ENCODE assay signal across 9 mouse cellular contexts in the genomic region with DNA sequence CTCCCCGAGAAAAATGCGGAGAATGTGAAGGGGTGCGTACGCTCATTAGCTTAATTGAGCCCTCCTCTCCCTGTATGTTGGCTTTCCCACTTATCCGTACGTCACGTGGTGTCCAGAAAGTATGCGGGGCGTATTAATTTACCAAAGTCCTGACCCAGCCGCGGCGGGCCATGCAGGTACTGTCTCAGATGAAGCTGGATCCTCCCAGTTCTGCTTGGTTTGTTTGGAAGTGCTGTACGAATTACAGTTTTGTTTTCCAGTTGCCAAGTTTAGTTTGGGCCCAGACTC. TPM values are rescaled to one million over a fixed set of nuclear protein-coding genes. Genes with fewer than 3 reads are reported as not detected.
DNase-seq lines count a peak whose midpoint lies in the region; ATAC-seq and TF ChIP-seq lines count a peak whose summit lies in the region.
"Had no signal": no experiment of that assay in that cellular context is flagged by ENCODE, and none has a peak within 500 bp of the region (broad histone marks: within the 10 kb centered on the region; RNA-seq: fewer than 3 reads in every experiment).

No protein-coding gene starts in this region.

- no peak overlapping the region for H3K4me3 ChIP-seq in heart, embryonic 14.5 days (ENCODE audit: control insufficient read depth in 1 of 2, insufficient read depth in 1 of 2, low read depth in 1 of 2, low read length in 2 of 2)

- H3K9me3 ChIP-seq in heart, embryonic 14.5 days (ENCODE audit: control insufficient read depth, low read length), result no peaks in the 10 kb centered on the region

- WGBS in heart, embryonic 14.5 days, result 48% methylated on average over 13 of the region's 13 CpGs

- ATAC-seq in heart, embryonic 14.5 days (ENCODE audit: insufficient number of reproducible peaks, insufficient read depth, low FRiP score, low read depth), result no peak

- H3K36me3 ChIP-seq in heart, embryonic 14.5 days (ENCODE audit: control insufficient read depth, insufficient read depth, low read length), result peaks cover 23% of the 10 kb centered on the region

- H3K27me3 ChIP-seq in heart, embryonic 14.5 days (ENCODE audit: control insufficient read depth, insufficient read depth, low read length), result no peaks in the 10 kb centered on the region

- TF ChIP-seq CTCF in brain, embryonic 14.5 days (IDR thresholded peaks at IDR 0.05; ENCODE audit: borderline replicate concordance, extremely low read depth, insufficient read depth, insufficient read length), result no peak

- DNase-seq in heart, adult 11 months, result no peak
- peak; percentile 23 for DNase-seq in brain, embryonic 14.5 days (ENCODE audit: low read depth)
- DNase-seq in kidney, postnatal 10 days, result peak; percentile 68
- peak; percentile 66 for DNase-seq in lung, postnatal 36 days
- DNase-seq in thymus, postnatal 0 days (ENCODE audit: low spot score), result no peak
- DNase-seq in adrenal gland, postnatal 10 days, result no peak
- no peak for DNase-seq in urinary bladder, postnatal 14 days (ENCODE audit: low spot score)
- DNase-seq: cerebellum, adult 2 months had no signal

- no peak for TF ChIP-seq POLR2A in brain, embryonic 14.5 days (IDR thresholded peaks at IDR 0.05; ENCODE audit: borderline replicate concordance, extremely low read depth, insufficient read depth, insufficient read length, poor library complexity, severe bottlenecking)

- H3K4me2 ChIP-seq in heart, embryonic 14.5 days (ENCODE audit: low read length), result peak overlapping the region; percentile 54

- no peak overlapping the region; the same call in 1 of the 2 replicates for H3K9ac ChIP-seq in heart, embryonic 14.5 days (ENCODE audit: low read length)

- peak overlapping the region; percentile 46 to 90 for H3K27ac ChIP-seq in heart, embryonic 14.5 days (replicated peaks in 1 of 2; ENCODE audit: control insufficient read depth in 1 of 2, insufficient read depth in 1 of 2, low read depth in 2 of 2, low read length in 2 of 2)

- peaks cover 42 to 66% of the 10 kb centered on the region in 2 experiments for H3K4me1 ChIP-seq in heart, embryonic 14.5 days (ENCODE audit: control insufficient read depth in 2 of 2, insufficient read depth in 2 of 2, low read length in 2 of 2)

RNA-seq across cellular contexts. Expression of a gene that starts 3.1 kb away (rescaled TPM):
- 92.6 and 97.5 TPM in 2 replicates for polyA plus RNA-seq in heart, embryonic 14.5 days (2014; fragmentation: Nextera tagmentation; extraction: Ambion mirVana)
- 225 and 256 TPM in 2 replicates for polyA plus RNA-seq in brain, embryonic 14.5 days (2012; rRNA removed)
- 51.3 and 59.8 TPM in 2 replicates for polyA plus RNA-seq in thymus, postnatal 0 days (2015; fragmentation: Nextera tagmentation; extraction: Ambion mirVana)
- total RNA-seq in adrenal gland, postnatal 10 days (2021), result 10 to 100 TPM; 92.8 to 97.5 TPM

RNA-seq across cellular contexts. Expression of a gene that starts 28.7 kb away (rescaled TPM):
- polyA plus RNA-seq in heart, embryonic 14.5 days (2014; fragmentation: Nextera tagmentation; extraction: Ambion mirVana), result 53.9 and 54.5 TPM in 2 replicates
- polyA plus RNA-seq in brain, embryonic 14.5 days (2012; rRNA removed), result 20.6 and 42.0 TPM in 2 replicates
- 95.8 and 98.6 TPM in 2 replicates for polyA plus RNA-seq in thymus, postnatal 0 days (2015; fragmentation: Nextera tagmentation; extraction: Ambion mirVana)
- total RNA-seq in adrenal gland, postnatal 10 days (2021), result 10 to 100 TPM; 16.3 to 27.8 TPM

RNA-seq across cellular contexts. Expression of a gene that starts 41.3 kb away (rescaled TPM):
- polyA plus RNA-seq in heart, embryonic 14.5 days (2014; fragmentation: Nextera tagmentation; extraction: Ambion mirVana), result 3.9 and 6.6 TPM in 2 replicates
- polyA plus RNA-seq in brain, embryonic 14.5 days (2012; rRNA removed), result 2.5 and 2.6 TPM in 2 replicates
- polyA plus RNA-seq in thymus, postnatal 0 days (2015; fragmentation: Nextera tagmentation; extraction: Ambion mirVana), result 2.6 and 3.0 TPM in 2 replicates
- total RNA-seq in adrenal gland, postnatal 10 days (2021), result 10 to 100 TPM; 23.4 to 26.0 TPM

RNA-seq across cellular contexts. Expression of a gene that starts 53.6 kb away (rescaled TPM):
- 0.09 and 0.12 TPM in 2 replicates for polyA plus RNA-seq in heart, embryonic 14.5 days (2014; fragmentation: Nextera tagmentation; extraction: Ambion mirVana)
- 1.6 and 6.4 TPM in 2 replicates for polyA plus RNA-seq in brain, embryonic 14.5 days (2012; rRNA removed)
- 0.12 and 0.20 TPM in 2 replicates for polyA plus RNA-seq in thymus, postnatal 0 days (2015; fragmentation: Nextera tagmentation; extraction: Ambion mirVana)
- 1 to 10 TPM; 3.6 to 5.1 TPM for total RNA-seq in adrenal gland, postnatal 10 days (2021)

Comparison
In these comparisons a context has a peak if more than half of its experiments do, and no peak if none do; other contexts are left out.
1. DNase-seq: peak in brain, embryonic 14.5 days (single experiment), kidney, postnatal 10 days (single experiment) and lung, postnatal 36 days (single experiment); none in heart, adult 11 months (single experiment), thymus, postnatal 0 days (single experiment), adrenal gland, postnatal 10 days (single experiment) and urinary bladder, postnatal 14 days (single experiment).